Mouse (Mus musculus) activated CD4-positive, CD25-positive, alpha-beta regulatory T cell, adult 4 months (primary cell): ENCODE measurements around the gene Phkg2. TPM values are rescaled to one million over a fixed set of nuclear protein-coding genes. Genes with fewer than 3 reads are reported as not detected.

ENCODE experiments used
- ATAC-seq: one replicate; pipeline ENCODE4 v1.8.0; 2017
- polyA plus RNA-seq, 2 experiments: library from polyadenylated mRNA; unstranded; fragments of 100-300 nt; shearing (Covaris generic); gene quantifications; one replicate each; pipeline ENCODE4 v1.2.1; 2017

Gene Phkg2
- 10 to 100 TPM; 73.7 to 85.5 TPM for polyA plus RNA-seq

DNA sequence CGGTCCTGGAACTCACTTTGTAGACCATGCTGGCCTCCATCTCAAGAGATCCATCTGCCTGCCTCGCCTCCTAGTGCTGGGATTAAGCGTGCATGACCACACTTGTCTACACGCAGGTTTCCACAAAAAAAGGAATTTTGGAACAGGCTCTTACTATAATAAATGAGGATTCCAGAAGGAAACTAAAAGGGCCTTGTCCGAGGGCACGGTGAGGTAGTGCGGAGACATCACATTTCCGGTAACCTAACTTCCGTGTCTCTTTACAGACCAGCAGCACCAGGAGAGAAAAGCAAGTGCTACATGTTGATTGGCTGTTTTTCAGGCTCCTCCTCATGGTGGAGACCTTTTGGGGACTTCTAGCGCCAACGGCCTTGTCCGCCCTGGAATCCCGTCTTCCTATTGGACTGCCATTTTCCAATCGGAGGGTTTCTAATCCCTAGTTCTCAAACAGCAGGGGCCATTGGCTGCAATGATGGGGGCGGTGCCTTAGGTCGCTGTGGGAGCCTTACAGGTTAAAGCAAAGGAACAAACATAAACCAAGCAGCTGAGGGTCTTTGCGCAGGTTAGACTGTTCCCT is at the start of gene Phkg2:
Gene Phkg2 (plus strand): TSS at position 446 of the 577 bp plus-strand sequence.
- ATAC-seq: peak; percentile 99

DNA sequence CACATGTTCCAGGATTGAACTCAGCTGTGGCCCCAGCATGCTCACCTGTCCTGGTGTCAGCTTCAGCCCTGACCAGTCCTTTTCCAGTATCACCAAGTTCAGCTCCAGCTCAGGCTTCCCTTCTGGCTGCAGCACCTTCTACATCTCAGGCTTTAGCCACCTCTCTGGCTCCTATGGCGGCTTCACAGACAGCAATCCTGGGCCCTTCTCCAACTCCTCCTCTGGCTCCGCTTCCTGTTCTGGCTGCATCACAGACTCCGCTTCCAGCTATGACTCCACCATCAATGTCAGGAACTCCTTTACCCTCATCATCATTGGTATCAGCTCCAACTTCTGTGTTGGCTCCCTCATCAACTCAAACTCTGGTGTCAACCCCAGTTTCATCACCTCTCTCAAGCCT is 31.5 kb upstream of the Phkg2 start:
- no peak for ATAC-seq

GRCm38 (mm10) chr7:127549116-127549835 is 23.9 kb upstream of the Phkg2 start:
- no peak for ATAC-seq

DNA sequence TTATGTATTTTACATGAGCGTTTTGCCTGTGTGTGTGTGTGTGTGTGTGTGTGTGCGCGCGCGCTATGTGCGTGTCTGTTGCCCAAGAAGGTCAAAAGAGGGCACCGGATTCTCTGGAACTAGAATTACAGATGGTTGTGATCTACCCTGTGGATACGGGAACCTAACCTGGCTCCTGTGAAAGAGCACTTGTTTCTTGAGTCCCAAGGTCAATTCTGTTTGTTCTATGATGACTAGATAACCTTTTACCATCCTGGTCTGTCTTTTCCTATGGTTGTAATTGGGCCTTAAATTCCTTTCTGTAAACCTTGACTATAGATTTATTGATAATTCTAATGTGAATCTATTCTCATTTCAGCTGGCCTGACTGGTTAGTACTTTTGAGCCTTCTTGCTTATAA is 21.6 kb upstream of the Phkg2 start:
- ATAC-seq: no peak

DNA sequence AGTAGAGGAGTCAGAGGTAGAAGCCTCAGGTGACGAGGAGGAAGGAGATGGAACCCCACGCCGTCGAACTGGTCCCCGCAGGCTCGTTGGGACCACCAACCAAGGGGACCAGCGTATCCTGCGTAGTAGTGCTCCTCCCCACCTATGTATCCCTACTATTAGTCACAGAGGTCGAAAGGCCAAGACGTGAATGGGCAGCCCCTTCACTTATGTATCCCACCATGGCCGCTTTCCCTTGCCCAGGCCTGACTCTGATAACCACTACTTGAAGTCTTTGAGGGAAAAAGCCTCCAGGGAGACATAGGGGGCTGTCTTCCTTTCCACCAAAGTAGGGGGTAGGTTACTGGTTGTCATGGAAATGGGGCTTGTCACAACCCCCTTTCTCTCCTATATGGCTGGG is 12.6 kb upstream of the Phkg2 start:
- ATAC-seq: no peak

GRCm38 (mm10) chr7:127561340-127561858 is 11.7 kb upstream of the Phkg2 start, which contains the start of gene Tmem265:
TSS of gene Tmem265 (plus strand) at chr7:127561390.
- no peak for ATAC-seq

DNA sequence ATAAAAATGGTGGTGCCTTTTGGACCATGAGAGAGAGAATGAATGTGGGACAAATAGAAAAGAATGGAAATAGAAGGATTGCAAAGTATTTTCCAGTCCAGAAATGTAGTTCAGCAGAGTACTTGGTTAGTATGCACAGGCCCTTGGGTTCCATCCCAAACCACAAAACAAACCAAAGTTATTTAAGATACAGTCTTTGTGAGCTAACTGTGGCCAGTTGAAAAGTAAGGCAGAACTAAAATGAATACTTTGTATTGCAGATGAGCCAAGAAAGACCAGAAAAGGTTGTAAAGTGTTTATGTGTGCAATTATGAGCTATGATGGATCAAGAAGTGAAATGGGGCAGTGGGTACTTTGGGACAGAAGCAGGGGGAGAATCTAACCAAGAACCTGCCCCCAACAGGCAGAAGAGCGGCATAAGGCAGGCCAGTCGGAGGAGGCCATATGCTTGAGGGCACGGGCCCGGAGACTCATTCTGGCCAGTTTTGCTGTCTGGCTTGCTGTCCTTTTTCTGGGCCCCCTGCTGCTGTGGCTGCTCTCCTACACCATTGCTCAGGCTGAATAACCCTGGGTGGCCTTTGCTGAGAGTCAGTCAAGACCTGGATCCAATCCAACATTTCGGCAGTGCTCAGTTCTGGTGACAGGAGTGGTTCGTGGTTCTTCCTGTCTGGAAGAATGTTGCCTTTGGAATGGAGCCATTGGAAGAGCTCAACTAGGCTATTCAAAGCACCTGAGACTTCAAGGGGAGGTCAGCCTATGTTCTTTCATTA is 8.6 kb upstream of the Phkg2 start:
- ATAC-seq: no peak

DNA sequence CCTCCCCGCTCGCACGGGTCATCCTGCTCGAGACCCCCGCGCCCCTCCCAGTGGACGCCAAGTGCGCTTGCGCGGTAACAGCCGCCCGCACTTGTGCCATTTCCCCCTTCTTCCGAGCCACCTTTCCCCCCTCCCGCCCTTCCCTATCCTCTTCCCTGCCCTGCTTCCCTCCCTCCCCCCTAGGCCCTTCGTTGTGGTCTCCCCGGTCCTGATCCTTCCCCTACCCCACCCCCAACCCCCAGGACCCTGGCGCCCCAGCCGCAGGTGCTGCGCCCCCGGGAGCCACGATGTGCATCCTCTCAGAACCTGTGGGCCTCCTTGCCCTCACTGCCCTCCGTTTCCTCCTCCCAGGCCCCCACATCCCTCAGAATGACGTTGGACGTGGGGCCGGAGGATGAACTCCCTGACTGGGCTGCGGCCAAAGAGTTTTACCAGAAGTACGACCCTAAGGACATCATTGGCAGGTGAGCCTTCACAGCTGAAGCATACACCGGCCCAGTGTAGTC is 416 bp downstream of the Phkg2 start:
- no peak for ATAC-seq

DNA sequence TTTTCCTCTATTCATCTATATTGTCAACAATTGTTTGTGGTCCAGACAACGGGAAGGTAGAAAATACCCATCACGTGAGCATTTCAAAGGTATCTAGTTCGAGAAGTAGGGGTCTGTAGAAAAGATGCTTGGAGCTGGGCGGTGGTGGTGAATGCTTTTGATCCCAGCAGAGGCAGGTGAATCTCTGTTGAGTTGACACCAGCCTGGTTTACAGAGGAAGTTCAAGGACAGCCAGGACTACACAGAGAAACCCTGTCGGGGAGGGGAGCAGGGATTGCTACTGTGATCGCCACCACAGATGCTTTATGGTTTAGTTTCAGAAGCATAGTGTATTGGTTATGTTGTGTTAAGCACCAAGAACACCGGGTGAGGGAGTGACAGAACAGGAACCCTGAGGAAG is 975 bp downstream of the Phkg2 start:
- no peak for ATAC-seq

DNA sequence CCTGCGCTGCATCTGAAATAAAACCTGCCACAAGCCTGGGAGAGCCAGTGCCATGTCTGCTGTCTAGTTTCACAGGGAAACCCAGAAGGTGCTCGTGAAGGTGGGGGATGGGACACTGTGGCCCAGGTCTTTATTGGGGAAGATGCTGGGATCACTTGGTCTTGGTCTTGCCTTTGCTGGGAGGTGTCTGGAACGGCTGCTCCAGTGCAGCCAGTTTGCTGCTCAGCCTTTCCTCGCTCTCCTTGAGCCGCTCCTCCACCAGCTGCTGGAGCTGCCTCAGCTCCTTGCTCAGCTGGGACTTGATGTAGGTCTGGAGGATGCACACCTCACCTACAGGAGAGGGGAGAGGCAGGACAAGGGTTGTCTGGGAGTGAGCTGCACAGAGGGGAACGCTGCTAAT is 10.1 kb downstream of the Phkg2 start:
- no peak for ATAC-seq

DNA sequence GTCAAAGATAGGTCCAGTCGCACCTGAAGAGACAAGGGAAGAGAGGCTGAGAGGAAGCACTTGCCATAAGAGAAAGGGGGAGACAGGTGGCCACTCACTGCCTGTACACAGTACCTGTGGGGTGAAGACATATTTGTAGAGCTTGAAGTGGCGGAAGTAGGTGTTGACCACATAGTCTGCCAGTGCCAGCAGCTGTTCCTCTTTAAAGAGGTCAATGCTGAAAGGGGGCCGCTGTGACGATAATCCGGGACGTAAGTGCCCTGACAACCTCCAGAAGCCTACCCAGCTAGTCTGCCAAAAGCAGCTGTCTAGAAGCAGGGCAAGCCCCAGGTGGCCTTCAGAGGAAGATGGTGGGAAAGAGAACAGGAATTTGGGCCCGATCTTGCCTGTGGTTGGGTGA is 11.9 kb downstream of the Phkg2 start:
- no peak for ATAC-seq

DNA sequence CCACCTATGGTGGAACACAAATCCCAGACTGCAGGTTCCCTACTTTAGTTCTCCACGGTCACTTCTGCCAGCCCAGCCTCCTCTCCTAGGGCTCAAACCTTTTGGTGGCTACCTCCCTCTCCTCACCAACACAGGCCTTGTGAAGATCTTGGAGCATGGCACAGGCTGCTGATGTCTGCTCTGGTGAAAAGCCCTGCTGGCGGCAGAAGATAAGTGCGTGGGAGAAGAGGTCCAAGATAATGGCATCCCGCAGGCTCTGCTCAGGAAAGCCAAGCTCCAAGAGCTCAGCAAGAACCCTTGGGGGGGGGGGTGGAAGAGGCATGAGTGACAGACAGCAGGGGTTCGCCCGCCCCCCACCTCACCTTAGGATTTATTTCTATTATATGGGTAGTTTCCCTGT is 13.0 kb downstream of the Phkg2 start:
- ATAC-seq: no peak

DNA sequence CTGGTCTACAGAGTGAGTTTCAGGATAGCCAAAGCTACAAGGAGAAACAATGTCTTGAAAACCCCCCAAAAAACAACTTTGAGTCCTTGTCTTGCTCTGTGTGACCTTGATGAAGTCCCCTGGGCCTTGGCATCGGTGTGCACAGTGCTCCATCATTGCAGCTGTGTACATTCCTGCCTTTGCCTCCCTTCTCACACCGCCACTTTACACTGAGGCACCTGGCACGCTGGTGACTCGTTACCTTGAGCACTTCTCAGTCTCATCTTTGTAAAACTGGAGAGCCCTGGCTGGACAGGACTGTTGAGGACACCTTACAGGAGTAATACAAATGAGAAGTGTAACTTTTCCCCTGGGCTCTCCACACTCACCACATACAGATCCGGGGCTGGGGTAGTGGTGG is 14.1 kb downstream of the Phkg2 start:
- ATAC-seq: no peak

DNA sequence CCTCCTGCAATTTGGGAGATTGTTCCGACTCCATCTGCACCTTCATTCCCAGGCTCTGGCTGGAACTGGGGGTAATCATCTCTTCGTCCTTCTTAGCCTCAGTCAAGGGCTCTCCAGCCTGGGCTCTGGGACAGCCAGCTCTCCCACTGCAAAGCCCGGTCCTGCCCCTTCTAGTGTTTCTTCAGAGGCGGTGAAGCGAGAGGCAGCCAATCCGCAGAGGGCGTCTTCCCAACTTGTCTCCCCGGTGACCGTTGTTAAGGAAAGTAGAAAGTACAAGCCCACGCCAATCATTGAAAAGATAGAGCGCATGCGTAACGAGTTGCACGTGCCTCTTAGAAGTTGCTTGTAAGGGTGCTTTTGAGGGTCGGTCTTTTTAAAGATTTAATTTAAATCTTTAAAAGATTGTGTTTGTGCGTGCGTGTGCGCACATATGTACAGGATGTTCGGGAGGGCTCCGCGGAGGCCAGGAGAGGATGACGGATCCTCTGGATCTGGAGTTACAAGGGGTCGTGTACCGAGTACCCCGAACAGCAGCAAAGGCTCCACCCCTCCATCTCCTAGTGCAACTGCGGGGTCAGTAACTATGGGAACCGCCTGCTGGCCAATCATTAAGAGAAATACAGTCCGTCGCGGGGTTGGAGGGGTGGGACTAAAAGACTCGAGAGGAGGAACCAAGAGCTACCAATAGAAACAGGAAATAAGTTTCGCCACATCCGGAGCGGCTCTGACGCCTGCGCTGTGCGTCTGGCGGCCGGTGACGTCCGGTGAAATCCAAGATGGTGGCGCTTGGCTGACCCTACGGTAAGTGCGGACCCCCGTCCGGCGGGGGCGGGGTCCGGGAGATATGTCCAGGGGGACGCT is 15.1 kb downstream of the Phkg2 start, which contains the start of the genes Ccdc189 and Rnf40:
Gene Ccdc189 (minus strand): TSS at position 585 of the 861 bp plus-strand sequence.
Gene Rnf40 (plus strand): TSS at position 757 of the 861 bp plus-strand sequence.
- ATAC-seq: peak; percentile 96

DNA sequence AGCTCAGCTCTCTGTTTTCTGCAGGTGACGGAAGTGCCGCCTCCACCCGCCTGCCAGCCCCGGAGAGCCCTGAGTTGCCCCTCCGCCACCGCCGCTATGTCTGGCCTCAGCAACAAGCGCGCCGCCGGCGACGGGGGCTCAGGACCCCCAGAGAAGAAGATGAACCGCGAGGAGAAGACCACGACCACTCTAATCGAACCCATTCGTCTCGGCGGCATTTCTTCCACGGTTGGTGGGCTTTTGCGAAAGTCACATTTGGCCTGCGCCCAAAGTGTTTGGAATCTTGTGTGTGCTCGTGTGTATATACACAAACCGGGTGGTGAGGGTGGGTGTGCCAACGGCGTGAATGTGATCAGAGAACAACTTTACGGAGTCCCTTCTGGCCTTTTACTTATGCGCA is 15.8 kb downstream of the Phkg2 start:
- ATAC-seq: peak; percentile 37

DNA sequence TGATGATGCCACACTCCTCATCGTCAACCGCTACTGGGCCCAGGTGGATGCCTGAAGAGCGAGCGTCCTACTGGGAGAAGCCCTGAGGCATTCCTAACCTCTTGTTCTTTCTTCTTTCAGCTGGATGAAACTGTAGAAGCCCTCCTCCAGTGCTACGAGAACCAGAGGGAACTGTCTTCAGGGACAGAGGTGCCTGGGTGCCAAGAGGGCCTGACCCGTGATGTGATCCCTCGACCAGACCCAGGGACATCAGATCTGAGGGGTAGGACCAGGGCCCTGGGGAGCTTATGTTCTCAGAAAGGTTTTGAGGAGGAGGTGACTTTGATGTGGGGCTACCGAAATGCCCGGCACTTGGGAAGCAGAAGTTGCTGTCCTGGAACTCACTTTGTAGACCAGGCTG is 16.5 kb downstream of the Phkg2 start:
- no peak for ATAC-seq

GRCm38 (mm10) chr7:127591108-127591507 is 18.0 kb downstream of the Phkg2 start:
- no peak for ATAC-seq

DNA sequence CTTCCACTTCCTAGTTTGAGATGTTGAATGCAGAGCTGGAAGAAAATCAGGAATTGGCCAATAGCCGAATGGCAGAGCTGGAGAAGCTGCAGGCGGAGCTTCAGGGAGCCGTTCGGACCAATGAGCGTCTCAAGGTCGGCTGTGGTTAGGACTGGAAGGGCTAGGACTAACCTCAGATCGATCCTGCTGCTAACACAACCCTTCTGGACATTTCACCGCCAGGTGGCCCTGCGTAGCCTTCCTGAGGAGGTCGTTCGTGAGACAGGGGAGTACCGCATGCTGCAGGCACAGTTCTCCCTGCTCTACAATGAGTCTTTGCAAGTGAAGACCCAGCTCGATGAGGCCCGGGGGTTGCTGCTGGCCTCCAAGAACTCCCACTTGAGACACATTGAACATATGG is 19.4 kb downstream of the Phkg2 start:
- ATAC-seq: no peak

GRCm38 (mm10) chr7:127596747-127597146 is 23.6 kb downstream of the Phkg2 start:
- no peak for ATAC-seq

GRCm38 (mm10) chr7:127600612-127601011 is 27.5 kb downstream of the Phkg2 start:
- ATAC-seq: no peak

DNA sequence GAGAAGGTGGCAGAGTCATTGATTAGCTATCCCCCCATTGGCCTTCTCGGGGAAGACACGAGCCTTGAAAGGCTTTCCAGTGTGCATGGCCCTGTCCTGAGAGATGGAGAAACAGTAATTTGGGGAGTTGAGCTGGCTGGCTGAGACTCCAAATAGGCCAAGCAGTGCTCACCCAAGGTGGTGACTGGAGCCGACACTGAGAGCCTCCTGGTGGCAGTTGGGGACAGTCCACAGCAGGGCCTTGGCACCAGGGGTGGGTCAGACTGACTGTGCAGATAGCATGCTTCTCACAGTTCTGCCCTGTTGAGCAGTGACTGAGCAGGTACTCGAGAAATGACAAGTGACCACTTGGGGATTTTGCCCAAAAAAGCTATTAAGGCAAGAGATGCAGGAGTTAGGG is 28.6 kb downstream of the Phkg2 start:
- no peak for ATAC-seq

DNA sequence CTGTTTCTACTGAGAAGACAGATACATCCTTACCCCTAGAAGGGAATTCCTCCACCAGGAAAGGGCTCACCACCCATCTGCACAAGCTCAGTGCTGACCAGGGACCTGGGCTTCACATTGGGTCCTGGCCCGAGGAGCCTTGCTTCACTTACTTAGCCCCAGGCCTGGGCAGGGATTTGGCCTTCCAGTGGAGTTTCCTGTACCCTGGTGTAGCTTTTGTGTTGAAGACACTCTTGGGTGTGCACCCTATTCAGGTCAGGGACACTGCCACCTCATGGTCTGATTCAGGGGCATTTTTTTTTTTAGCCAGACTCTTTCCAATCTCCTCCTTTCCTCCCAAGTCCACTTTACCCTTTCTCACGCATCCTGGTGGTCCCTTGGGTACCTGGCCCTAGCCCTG is 29.8 kb downstream of the Phkg2 start:
- no peak for ATAC-seq
